Comparison of ENCODE assay signal across 24 mouse cellular contexts in the genomic region with DNA sequence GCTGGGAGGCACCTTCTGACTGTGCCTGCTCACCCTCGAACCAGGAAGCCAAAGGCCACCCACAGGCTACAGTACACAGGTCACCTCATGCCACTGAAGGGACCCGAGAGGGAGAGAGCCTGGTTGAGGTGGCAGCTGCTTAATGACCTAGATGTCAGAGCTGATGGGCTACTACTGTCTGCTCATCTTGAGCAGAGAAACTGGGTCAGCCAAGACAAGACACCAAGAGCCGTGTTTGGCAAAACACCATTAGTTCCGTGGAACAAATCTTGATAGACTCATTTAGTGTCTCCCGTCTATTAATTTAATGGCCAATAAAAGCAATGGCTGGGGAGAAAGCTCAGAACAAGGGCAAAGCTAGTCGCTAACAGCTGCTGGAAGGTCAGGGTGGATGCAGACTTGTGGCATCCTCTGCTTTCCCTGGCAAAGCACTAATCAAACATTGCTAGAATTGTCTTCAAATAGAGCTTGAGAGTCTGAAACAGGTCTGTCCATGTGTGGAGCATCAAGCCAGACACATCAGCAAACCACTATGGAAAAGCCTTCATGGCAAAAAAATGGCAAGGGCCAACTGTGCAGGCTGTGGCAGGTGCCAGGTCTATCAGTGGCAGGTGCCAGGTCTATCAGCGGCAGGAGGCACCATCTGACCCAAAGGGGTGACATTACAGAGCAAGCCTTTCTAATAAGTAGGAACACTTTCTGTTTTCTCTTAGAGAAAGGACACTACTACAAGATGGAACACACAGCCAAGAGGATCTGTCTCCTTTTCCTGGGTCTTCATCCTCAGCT.
DNase-seq lines count a peak whose midpoint lies in the region; ATAC-seq lines count a peak whose summit lies in the region.
"Had no signal": no experiment of that assay in that cellular context is flagged by ENCODE, and none has a peak within 500 bp of the region (broad histone marks: within the 10 kb centered on the region; RNA-seq: fewer than 3 reads in every experiment).

No protein-coding gene starts in this region.

- H3K36me3 ChIP-seq in neural tube, embryonic 14.5 days (ENCODE audit: control insufficient read depth, insufficient read depth, low read length) = no peaks in the 10 kb centered on the region
- H3K36me3 ChIP-seq: forebrain, embryonic 12.5 days; hindbrain, embryonic 12.5 days; midbrain, embryonic 13.5 days had no signal

- H3K27me3 ChIP-seq in neural tube, embryonic 14.5 days (ENCODE audit: control insufficient read depth, insufficient read depth, low read length) = no peaks in the 10 kb centered on the region
- H3K27me3 ChIP-seq: embryonic facial prominence, embryonic 13.5 days; forebrain, embryonic 12.5 days; heart, embryonic 13.5 days; hindbrain, embryonic 12.5 days; megakaryocyte, embryonic 14.5 days; midbrain, embryonic 13.5 days had no signal

- H3K9me3 ChIP-seq in neural tube, embryonic 14.5 days (ENCODE audit: control insufficient read depth, low read length) = no peaks in the 10 kb centered on the region
- H3K9me3 ChIP-seq: embryonic facial prominence, embryonic 13.5 days; forebrain, embryonic 12.5 days; heart, embryonic 13.5 days; hindbrain, embryonic 12.5 days; megakaryocyte, embryonic 14.5 days; midbrain, embryonic 13.5 days had no signal

- WGBS in neural tube, embryonic 14.5 days = 61% methylated on average over 7 of the region's 7 CpGs

- H3K9ac ChIP-seq in neural tube, embryonic 14.5 days (replicated peaks; ENCODE audit: low read depth, low read length) = no peak overlapping the region
- H3K9ac ChIP-seq: embryonic facial prominence, embryonic 13.5 days; forebrain, embryonic 12.5 days; heart, embryonic 13.5 days; hindbrain, embryonic 12.5 days; midbrain, embryonic 13.5 days had no signal

- no peaks in the 10 kb centered on the region for H3K4me1 ChIP-seq in neural tube, embryonic 14.5 days (ENCODE audit: control insufficient read depth, insufficient read depth, low read length)
- H3K4me1 ChIP-seq: forebrain, embryonic 12.5 days; hindbrain, embryonic 12.5 days; midbrain, embryonic 13.5 days had no signal

- H3K4me3 ChIP-seq in neural tube, embryonic 14.5 days (ENCODE audit: low read depth, low read length) = no peak overlapping the region
- H3K4me3 ChIP-seq: embryonic facial prominence, embryonic 13.5 days; erythroblast, embryonic 14.5 days; forebrain, embryonic 12.5 days; heart, adult 2 months; heart, embryonic 13.5 days; hindbrain, embryonic 12.5 days; megakaryocyte, embryonic 14.5 days; midbrain, embryonic 13.5 days had no signal

- ATAC-seq in neural tube, embryonic 14.5 days (ENCODE audit: low read depth) = peak; percentile 56; the same call in 1 of the 2 replicates
- ATAC-seq: lung, postnatal 0 days had no signal

- no peak overlapping the region for H3K27ac ChIP-seq in neural tube, embryonic 14.5 days (ENCODE audit: low read depth, low read length)
- H3K27ac ChIP-seq: embryonic facial prominence, embryonic 13.5 days; forebrain, embryonic 12.5 days; heart, adult 2 months; heart, embryonic 13.5 days; hindbrain, embryonic 12.5 days; midbrain, embryonic 13.5 days had no signal

- H3K4me2 ChIP-seq in neural tube, embryonic 14.5 days (ENCODE audit: low read depth, low read length) = no peak overlapping the region
- H3K4me2 ChIP-seq: embryonic facial prominence, embryonic 13.5 days; forebrain, embryonic 12.5 days; heart, embryonic 13.5 days; hindbrain, embryonic 12.5 days; midbrain, embryonic 13.5 days had no signal

- no peak for DNase-seq in neural tube, embryonic 10.5 days (ENCODE audit: extremely low spot score, low spot score)
- peak; percentile 30 for DNase-seq in cerebellum, adult 9-11 months
- DNase-seq in retina, postnatal 1 day = peak; percentile 83
- no peak for DNase-seq in layer of hippocampus, adult 9-11 months
- no peak for DNase-seq in urinary bladder, postnatal 25 days (ENCODE audit: low spot score)
- no peak for DNase-seq in lung, postnatal 14 days
- DNase-seq: adrenal gland, adult 8-10 months; gastrocnemius, postnatal 36 days; heart, adult 2 months; heart, postnatal 14 days; kidney, adult 8-10 months; kidney, postnatal 14 days; right cerebral cortex, postnatal 14 days; spleen, adult 18-20 months; thymus, postnatal 14 days had no signal

Comparison
In these comparisons a context has a peak if more than half of its experiments do, and no peak if none do; other contexts are left out.
1. DNase-seq: peak in cerebellum, adult 9-11 months (single experiment) and retina, postnatal 1 day (single experiment); none in neural tube, embryonic 10.5 days (single experiment), layer of hippocampus, adult 9-11 months (single experiment), urinary bladder, postnatal 25 days (single experiment) and lung, postnatal 14 days (single experiment).